Mouse (Mus musculus) hindbrain, embryonic 12.5 days (tissue): ENCODE data around the gene Cyp27a1. TPM values are rescaled to one million over a fixed set of nuclear protein-coding genes. Genes with fewer than 3 reads are reported as not detected.

Source experiments
- ATAC-seq: fragments of 200-750 bp; cut with Nextera tagmentation; 2 replicates; pipeline ENCODE4 v1.8.0; 2017; ENCODE audit warnings: moderate TSS enrichment; ENCODE audit not compliant: low FRiP score
- H3K27ac ChIP-seq: fragments of 300-500 bp; sonication (generic); 2 replicates; pipeline ENCODE4 v1.5.1; 2016; ENCODE audit warnings: mild to moderate bottlenecking
- H3K27me3 ChIP-seq: fragments of 300-500 bp; sonication (generic); 2 replicates; pipeline ENCODE4 v1.6.1; 2016; ENCODE audit warnings: mild to moderate bottlenecking
- H3K36me3 ChIP-seq: fragments of 300-500 bp; sonication (generic); 2 replicates; pipeline ENCODE4 v1.6.1; 2016; ENCODE audit warnings: mild to moderate bottlenecking
- H3K4me1 ChIP-seq: fragments of 300-500 bp; sonication (generic); 2 replicates; pipeline ENCODE4 v1.6.1; 2016
- H3K4me2 ChIP-seq: fragments of 300-500 bp; sonication (generic); replicated peaks from 2 replicates; pipeline ENCODE4 v1.6.1; 2016; ENCODE audit warnings: mild to moderate bottlenecking
- H3K4me3 ChIP-seq: fragments of 300-500 bp; sonication (generic); 2 replicates; pipeline ENCODE4 v1.5.1; 2016; ENCODE audit warnings: mild to moderate bottlenecking
- H3K9ac ChIP-seq: fragments of 300-500 bp; sonication (generic); 2 replicates; pipeline ENCODE4 v1.6.1; 2016; ENCODE audit warnings: mild to moderate bottlenecking, moderate library complexity
- H3K9me3 ChIP-seq: fragments of 300-500 bp; sonication (generic); replicated peaks from 2 replicates; pipeline ENCODE4 v1.6.1; 2016; ENCODE audit warnings: mild to moderate bottlenecking
- WGBS: fragments of 180-500 bp; shearing (Covaris S2); methylation state at CpG from one replicate; pipeline ENCODE4 v1.1.7; 2016; 5-methylcytosine and 5-hydroxymethylcytosine counted together
- polyA plus RNA-seq: library from polyadenylated mRNA; unstranded; fragments of >200 nt; fragmentation: Nextera tagmentation; extraction: Ambion mirVana; gene quantifications from 2 replicates; pipeline ENCODE4 v1.2.1, GENCODE M21; 2016

The Cyp27a1 gene
- polyA plus RNA-seq, 1 experiment from 2014 or later = 3.2 TPM

- Histone ChIP-seq H3K4me1 (no peaks in the 10 kb centered on the region), H3K4me3 (no peak overlapping the region), H3K9me3 (no peaks in the 10 kb centered on the region), H3K27ac (no peak overlapping the region), H3K9ac (no peak overlapping the region), H3K27me3 (no peaks in the 10 kb centered on the region), H3K4me2 (no peak overlapping the region), H3K36me3 (peaks cover 40% of the 10 kb centered on the region)
- WGBS = 89% methylated on average over 6 of the region's 6 CpGs
- ATAC-seq = no peak
Measured at GRCm38 (mm10) chr1:74702142-74702553, 11.2 kb upstream of the Cyp27a1 start.

GRCm38 (mm10) chr1:74704156-74704555, 9.2 kb upstream of the Cyp27a1 start:
- no peak overlapping the region for H3K27ac ChIP-seq
- no peak for ATAC-seq
- peaks cover 19% of the 10 kb centered on the region for H3K36me3 ChIP-seq
- no peak overlapping the region for H3K4me2 ChIP-seq
- 84% methylated on average over 3 of the region's 3 CpGs for WGBS
- no peak overlapping the region for H3K9ac ChIP-seq
- H3K9me3 ChIP-seq = no peaks in the 10 kb centered on the region
- H3K4me1 ChIP-seq = no peaks in the 10 kb centered on the region
- no peaks in the 10 kb centered on the region for H3K27me3 ChIP-seq
- no peak overlapping the region for H3K4me3 ChIP-seq

- Histone ChIP-seq H3K9me3 (no peaks in the 10 kb centered on the region), H3K4me1 (no peaks in the 10 kb centered on the region), H3K9ac (no peak overlapping the region), H3K36me3 (peaks cover 13% of the 10 kb centered on the region), H3K4me2 (no peak overlapping the region), H3K4me3 (no peak overlapping the region), H3K27me3 (no peaks in the 10 kb centered on the region), H3K27ac (no peak overlapping the region)
- WGBS = 87% methylated on average over 5 of the region's 5 CpGs
- no peak for ATAC-seq
Measured at GRCm38 (mm10) chr1:74705016-74705415, 8.4 kb upstream of the Cyp27a1 start.

GRCm38 (mm10) chr1:74709566-74709965, 3.8 kb upstream of the Cyp27a1 start:
- peaks cover 8% of the 10 kb centered on the region; the same call in 1 of the 2 replicates for H3K4me1 ChIP-seq
- no peak overlapping the region for H3K4me3 ChIP-seq
- H3K9me3 ChIP-seq = no peaks in the 10 kb centered on the region
- no peak for ATAC-seq
- no peak overlapping the region for H3K4me2 ChIP-seq
- H3K27ac ChIP-seq = no peak overlapping the region
- peaks cover 9% of the 10 kb centered on the region; the same call in 1 of the 2 replicates for H3K27me3 ChIP-seq
- no peaks in the 10 kb centered on the region for H3K36me3 ChIP-seq
- no peak overlapping the region for H3K9ac ChIP-seq
- WGBS = 34% methylated on average over 6 of the region's 6 CpGs

- ATAC-seq = no peak
- Histone ChIP-seq H3K9ac (no peak overlapping the region), H3K27me3 (peaks cover 10% of the 10 kb centered on the region; the same call in 1 of the 2 replicates), H3K36me3 (no peaks in the 10 kb centered on the region), H3K4me2 (no peak overlapping the region), H3K4me1 (peaks cover 11% of the 10 kb centered on the region; the same call in 1 of the 2 replicates), H3K27ac (no peak overlapping the region), H3K9me3 (no peaks in the 10 kb centered on the region), H3K4me3 (no peak overlapping the region)
- 78% methylated on average over 4 of the region's 4 CpGs for WGBS
Measured at GRCm38 (mm10) chr1:74712046-74712445, 1.3 kb upstream of the Cyp27a1 start.

- ATAC-seq = no peak
Measured at GRCm38 (mm10) chr1:74712461-74713098, 794 bp upstream of the Cyp27a1 start.

GRCm38 (mm10) chr1:74713859-74714730, 721 bp downstream of the Cyp27a1 start:
- WGBS = 34% methylated on average over 12 of the region's 12 CpGs
- no peak for ATAC-seq
- H3K27me3 ChIP-seq = peaks cover 10% of the 10 kb centered on the region; the same call in 1 of the 2 replicates
- H3K36me3 ChIP-seq = no peaks in the 10 kb centered on the region
- peak overlapping the region; percentile 38 for H3K4me3 ChIP-seq
- H3K4me1 ChIP-seq = peaks cover 11% of the 10 kb centered on the region; the same call in 1 of the 2 replicates
- H3K9ac ChIP-seq = peak overlapping the region; percentile 57
- no peak overlapping the region for H3K27ac ChIP-seq
- no peaks in the 10 kb centered on the region for H3K9me3 ChIP-seq
- H3K4me2 ChIP-seq = peak overlapping the region; percentile 73

More at GRCm38 (mm10) chr1:74712461-74713098, 794 bp upstream of the Cyp27a1 start:
- WGBS = 38% methylated on average over 5 of the region's 5 CpGs
- Histone ChIP-seq H3K4me2 (peak overlapping the region; percentile 73), H3K4me1 (peaks cover 11% of the 10 kb centered on the region; the same call in 1 of the 2 replicates), H3K9ac (no peak overlapping the region; the same call in 1 of the 2 replicates), H3K4me3 (peak overlapping the region; percentile 38), H3K27me3 (peaks cover 10% of the 10 kb centered on the region; the same call in 1 of the 2 replicates), H3K36me3 (no peaks in the 10 kb centered on the region), H3K27ac (no peak overlapping the region), H3K9me3 (no peaks in the 10 kb centered on the region)

- Histone ChIP-seq H3K9ac (no peak overlapping the region), H3K27me3 (peaks cover 10% of the 10 kb centered on the region; the same call in 1 of the 2 replicates), H3K4me1 (peaks cover 11% of the 10 kb centered on the region; the same call in 1 of the 2 replicates), H3K27ac (no peak overlapping the region), H3K4me3 (no peak overlapping the region), H3K9me3 (no peaks in the 10 kb centered on the region), H3K36me3 (no peaks in the 10 kb centered on the region), H3K4me2 (no peak overlapping the region)
- ATAC-seq = no peak
- 58% methylated on average over 2 of the region's 2 CpGs for WGBS
Measured at GRCm38 (mm10) chr1:74714967-74715366, 1.6 kb downstream of the Cyp27a1 start.

GRCm38 (mm10) chr1:74715468-74715867, 2.1 kb downstream of the Cyp27a1 start:
- Histone ChIP-seq H3K9me3 (no peaks in the 10 kb centered on the region), H3K4me3 (no peak overlapping the region), H3K27me3 (peaks cover 10% of the 10 kb centered on the region; the same call in 1 of the 2 replicates), H3K9ac (no peak overlapping the region), H3K36me3 (no peaks in the 10 kb centered on the region), H3K27ac (no peak overlapping the region), H3K4me1 (peaks cover 11% of the 10 kb centered on the region; the same call in 1 of the 2 replicates), H3K4me2 (no peak overlapping the region)
- ATAC-seq = no peak
- WGBS = 65% methylated on average over 5 of the region's 5 CpGs

GRCm38 (mm10) chr1:74715886-74716285, 2.5 kb downstream of the Cyp27a1 start:
- H3K4me3 ChIP-seq = no peak overlapping the region
- peaks cover 11% of the 10 kb centered on the region; the same call in 1 of the 2 replicates for H3K4me1 ChIP-seq
- peaks cover 10% of the 10 kb centered on the region; the same call in 1 of the 2 replicates for H3K27me3 ChIP-seq
- H3K9ac ChIP-seq = no peak overlapping the region
- no peaks in the 10 kb centered on the region for H3K36me3 ChIP-seq
- no peak overlapping the region for H3K27ac ChIP-seq
- H3K9me3 ChIP-seq = no peaks in the 10 kb centered on the region
- no peak for ATAC-seq
- H3K4me2 ChIP-seq = no peak overlapping the region
- WGBS = 89% methylated on average over 6 of the region's 6 CpGs

- H3K4me2 ChIP-seq = no peak overlapping the region
- H3K9me3 ChIP-seq = no peaks in the 10 kb centered on the region
- peaks cover 10% of the 10 kb centered on the region; the same call in 1 of the 2 replicates for H3K27me3 ChIP-seq
- no peak overlapping the region for H3K4me3 ChIP-seq
- ATAC-seq = no peak
- no peak overlapping the region for H3K9ac ChIP-seq
- H3K27ac ChIP-seq = no peak overlapping the region
- H3K4me1 ChIP-seq = peaks cover 8% of the 10 kb centered on the region; the same call in 1 of the 2 replicates
- H3K36me3 ChIP-seq = no peaks in the 10 kb centered on the region
- 82% methylated on average over 8 of the region's 8 CpGs for WGBS
Measured at GRCm38 (mm10) chr1:74718113-74718512, 4.7 kb downstream of the Cyp27a1 start.

- Histone ChIP-seq H3K36me3 (no peaks in the 10 kb centered on the region), H3K9me3 (no peaks in the 10 kb centered on the region), H3K4me1 (0 out of 2 replicates have a peak, but pooled peaks cover 3% of the 10 kb centered on the region), H3K27me3 (peaks cover 4% of the 10 kb centered on the region; the same call in 1 of the 2 replicates), H3K9ac (no peak overlapping the region), H3K4me3 (no peak overlapping the region), H3K4me2 (no peak overlapping the region), H3K27ac (no peak overlapping the region)
- WGBS = 77% methylated on average over 3 of the region's 3 CpGs
- no peak for ATAC-seq
Measured at GRCm38 (mm10) chr1:74719281-74719680, 5.9 kb downstream of the Cyp27a1 start.
